ENCODE assay signal across 8 mouse cellular contexts in the genomic region with DNA sequence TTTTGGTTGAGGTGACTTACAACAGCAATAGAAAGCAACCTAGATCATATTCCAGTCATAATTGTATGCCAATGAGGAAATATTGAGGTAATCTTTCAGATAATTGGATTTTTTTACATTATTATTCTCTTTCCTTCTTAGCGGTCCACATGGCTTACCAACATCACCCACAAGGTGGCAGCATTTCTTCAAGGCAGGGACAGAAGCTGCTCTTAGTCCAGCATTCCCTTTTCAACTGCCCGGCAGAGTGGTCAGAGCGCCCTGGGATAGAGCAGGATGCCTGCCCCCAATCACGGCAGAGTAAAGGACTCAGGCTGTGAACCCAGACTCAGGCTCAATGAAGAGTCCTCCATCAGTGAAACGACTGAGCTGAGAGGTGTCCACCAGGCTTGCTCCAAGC. TPM values are rescaled to one million over a fixed set of nuclear protein-coding genes. Genes with fewer than 3 reads are reported as not detected.
A peak's percentile ranks its signal among the peaks of the same experiment; 100 is the strongest.
DNase-seq lines count a peak whose midpoint lies in the region; ATAC-seq lines count a peak whose summit lies in the region.

No protein-coding gene starts in this region.

- intact Hi-C loops in left cerebral cortex, postnatal 10 days (cut with DNase I): loop anchor here (5.0 kb wide), 2 partner anchors 39 to 189 kb away; no protein-coding TSS in a partner anchor

- no peak overlapping the region for H3K4me3 ChIP-seq in hindbrain, embryonic 14.5 days (replicated peaks; ENCODE audit: low read length)
- H3K4me3 ChIP-seq in hindbrain, embryonic 13.5 days: no peak overlapping the region
- H3K4me3 ChIP-seq in midbrain, embryonic 15.5 days: no peak overlapping the region

- 2% methylated on average over 5 of the region's 5 CpGs for WGBS in hindbrain, embryonic 14.5 days
- WGBS in hindbrain, embryonic 13.5 days: 3% methylated on average over 5 of the region's 5 CpGs
- 2% methylated on average over 5 of the region's 5 CpGs for WGBS in midbrain, embryonic 15.5 days

- H3K27ac ChIP-seq in hindbrain, embryonic 14.5 days: no peak overlapping the region
- no peak overlapping the region for H3K27ac ChIP-seq in hindbrain, embryonic 13.5 days
- H3K27ac ChIP-seq in midbrain, embryonic 15.5 days: no peak overlapping the region

- peak; percentile 42; the same call in 1 of the 2 replicates for ATAC-seq in hindbrain, embryonic 14.5 days (ENCODE audit: low FRiP score)
- ATAC-seq in hindbrain, embryonic 13.5 days (ENCODE audit: low FRiP score): no peak
- ATAC-seq in common myeloid progenitor, adult 5-6 weeks (replicated peaks; ENCODE audit: low read depth, poor library complexity, severe bottlenecking): peak; percentile 60; the same call in 1 of the 2 replicates
- ATAC-seq in midbrain, embryonic 15.5 days (replicated peaks): 0 out of 2 replicates have a peak, but pooled peaks have one; percentile 34

- H3K4me2 ChIP-seq in hindbrain, embryonic 14.5 days (replicated peaks): no peak overlapping the region
- no peak overlapping the region for H3K4me2 ChIP-seq in hindbrain, embryonic 13.5 days
- no peak overlapping the region for H3K4me2 ChIP-seq in midbrain, embryonic 15.5 days

- H3K36me3 ChIP-seq in hindbrain, embryonic 14.5 days (replicated peaks; ENCODE audit: control insufficient read depth, insufficient read depth): no peaks in the 10 kb centered on the region
- no peaks in the 10 kb centered on the region for H3K36me3 ChIP-seq in hindbrain, embryonic 13.5 days
- H3K36me3 ChIP-seq in midbrain, embryonic 15.5 days (replicated peaks): no peaks in the 10 kb centered on the region

- H3K9me3 ChIP-seq in hindbrain, embryonic 14.5 days (ENCODE audit: control insufficient read depth, low read length): no peaks in the 10 kb centered on the region
- no peaks in the 10 kb centered on the region for H3K9me3 ChIP-seq in hindbrain, embryonic 13.5 days
- H3K9me3 ChIP-seq in midbrain, embryonic 15.5 days: no peaks in the 10 kb centered on the region

- H3K4me1 ChIP-seq in hindbrain, embryonic 14.5 days (replicated peaks; ENCODE audit: control insufficient read depth, insufficient read depth, low read length): 0 out of 2 replicates have a peak, but pooled peaks cover 8% of the 10 kb centered on the region
- peaks cover 14% of the 10 kb centered on the region for H3K4me1 ChIP-seq in hindbrain, embryonic 13.5 days (replicated peaks)
- peaks cover 8% of the 10 kb centered on the region for H3K4me1 ChIP-seq in midbrain, embryonic 15.5 days

- DNase-seq in hindbrain, embryonic 14.5 days (ENCODE audit: low spot score): peak; percentile 85
- peak; percentile 56 to 69 for DNase-seq in adrenal gland, adult 18-20 months (ENCODE audit: low spot score in 2 of 2)
- DNase-seq in gastrocnemius, postnatal 4 days (ENCODE audit: low spot score in 2 of 2): peak; percentile 53 to 81
- peak; percentile 23 to 77 for DNase-seq in left cerebral cortex, postnatal 10 days (ENCODE audit: extremely low spot score in 1 of 2, low spot score in 2 of 2)
- DNase-seq in thymus, postnatal 4 days: peak; percentile 62

- peaks cover 31% of the 10 kb centered on the region for H3K27me3 ChIP-seq in hindbrain, embryonic 14.5 days (ENCODE audit: control insufficient read depth, insufficient read depth, low read length)
- H3K27me3 ChIP-seq in hindbrain, embryonic 13.5 days: peaks cover 64% of the 10 kb centered on the region
- H3K27me3 ChIP-seq in midbrain, embryonic 15.5 days (replicated peaks): peaks cover 27% of the 10 kb centered on the region

- H3K9ac ChIP-seq in hindbrain, embryonic 14.5 days: no peak overlapping the region
- no peak overlapping the region for H3K9ac ChIP-seq in hindbrain, embryonic 13.5 days
- H3K9ac ChIP-seq in midbrain, embryonic 15.5 days: no peak overlapping the region

RNA-seq across cellular contexts. Expression of a gene that starts 1.8 kb away (rescaled TPM):
- polyA plus RNA-seq in hindbrain, embryonic 14.5 days (2014; fragmentation: Nextera tagmentation; extraction: Ambion mirVana): 0.80 and 1.0 TPM in 2 replicates
- polyA plus RNA-seq in hindbrain, embryonic 13.5 days (2015; fragmentation: Nextera tagmentation; extraction: Ambion mirVana): 1.1 and 2.3 TPM in 2 replicates
- 1 to 10 TPM in 1 of 2 experiments, under 1 TPM in 1; 0.35 to 1.1 TPM for total RNA-seq in adrenal gland, adult 18-20 months (2021)
- total RNA-seq in common myeloid progenitor, adult 5-6 weeks (2017): not detected in 2 replicates
- 10 to 100 TPM in 1 of 2 experiments, 1 to 10 TPM in 1; 9.6 to 13.8 TPM for total RNA-seq in gastrocnemius, postnatal 4 days (2021)
- total RNA-seq in left cerebral cortex, postnatal 10 days (2021): 1 to 10 TPM; 2.1 to 2.9 TPM
- polyA plus RNA-seq in midbrain, embryonic 15.5 days (2015; fragmentation: Nextera tagmentation; extraction: Ambion mirVana): 1.8 and 2.2 TPM in 2 replicates

RNA-seq across cellular contexts. Expression of a gene that starts 51.1 kb away (rescaled TPM):
- polyA plus RNA-seq in hindbrain, embryonic 14.5 days (2014; fragmentation: Nextera tagmentation; extraction: Ambion mirVana): 6.0 and 6.5 TPM in 2 replicates
- polyA plus RNA-seq in hindbrain, embryonic 13.5 days (2015; fragmentation: Nextera tagmentation; extraction: Ambion mirVana): 7.5 and 8.2 TPM in 2 replicates
- total RNA-seq in adrenal gland, adult 18-20 months (2021): 1 to 10 TPM; 7.1 to 7.7 TPM
- 6.6 and 7.4 TPM in 2 replicates for total RNA-seq in common myeloid progenitor, adult 5-6 weeks (2017)
- 1 to 10 TPM; 4.2 to 4.9 TPM for total RNA-seq in gastrocnemius, postnatal 4 days (2021)
- total RNA-seq in left cerebral cortex, postnatal 10 days (2021): 1 to 10 TPM; 7.4 to 9.3 TPM
- 7.3 and 7.6 TPM in 2 replicates for polyA plus RNA-seq in midbrain, embryonic 15.5 days (2015; fragmentation: Nextera tagmentation; extraction: Ambion mirVana)

RNA-seq across cellular contexts. Expression of a gene that starts 59.1 kb away (rescaled TPM):
- 13.7 and 14.5 TPM in 2 replicates for polyA plus RNA-seq in hindbrain, embryonic 14.5 days (2014; fragmentation: Nextera tagmentation; extraction: Ambion mirVana)
- 16.0 and 16.3 TPM in 2 replicates for polyA plus RNA-seq in hindbrain, embryonic 13.5 days (2015; fragmentation: Nextera tagmentation; extraction: Ambion mirVana)
- total RNA-seq in adrenal gland, adult 18-20 months (2021): 10 to 100 TPM; 51.0 to 53.6 TPM
- total RNA-seq in common myeloid progenitor, adult 5-6 weeks (2017): 20.4 and 21.1 TPM in 2 replicates
- 10 to 100 TPM; 13.1 to 17.0 TPM for total RNA-seq in gastrocnemius, postnatal 4 days (2021)
- 10 to 100 TPM; 25.1 to 26.4 TPM for total RNA-seq in left cerebral cortex, postnatal 10 days (2021)
- 14.6 and 16.0 TPM in 2 replicates for polyA plus RNA-seq in midbrain, embryonic 15.5 days (2015; fragmentation: Nextera tagmentation; extraction: Ambion mirVana)
